Mouse (Mus musculus): ENCODE data around the gene Slc44a2.
"Not testable (repeated sequence)": the region's sequence is repeated elsewhere in the genome, so short reads cannot be mapped to it uniquely, and the experiment has no call there.

The Slc44a2 gene

GRCm38 (mm10) chr9:21320619-21321512 lies at the start of gene Slc44a2:
Slc44a2 (plus strand) TSS chr9:21320698.
- DNase-seq (ENCODE audit: extremely low read depth, low read depth, low spot score): no peak

DNA sequence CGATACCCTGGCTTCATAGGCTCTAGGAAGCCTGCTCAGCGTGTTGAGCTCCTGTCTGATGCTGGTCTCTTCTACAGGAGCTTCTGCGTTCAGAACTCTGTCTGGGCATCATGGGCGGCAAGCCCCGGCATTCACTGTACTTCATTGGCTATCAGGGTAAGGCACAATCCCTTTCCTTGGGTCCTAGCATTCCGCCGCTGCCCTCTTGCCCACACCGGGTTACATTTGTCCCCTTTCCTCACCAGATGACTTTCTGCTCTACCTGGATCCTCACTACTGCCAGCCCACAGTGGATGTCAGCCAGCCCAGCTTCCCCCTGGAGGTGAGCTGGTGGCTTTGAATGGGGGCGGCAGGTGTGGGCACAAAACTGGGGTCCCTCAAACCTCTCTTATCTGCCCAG lies 48.1 kb upstream of the Slc44a2 start:
- DNase-seq (ENCODE audit: extremely low read depth, low read depth, low spot score): no peak

GRCm38 (mm10) chr9:21273094-21273493 lies 47.4 kb upstream of the Slc44a2 start:
- no peak for DNase-seq (ENCODE audit: extremely low read depth, low read depth, low spot score)

DNA sequence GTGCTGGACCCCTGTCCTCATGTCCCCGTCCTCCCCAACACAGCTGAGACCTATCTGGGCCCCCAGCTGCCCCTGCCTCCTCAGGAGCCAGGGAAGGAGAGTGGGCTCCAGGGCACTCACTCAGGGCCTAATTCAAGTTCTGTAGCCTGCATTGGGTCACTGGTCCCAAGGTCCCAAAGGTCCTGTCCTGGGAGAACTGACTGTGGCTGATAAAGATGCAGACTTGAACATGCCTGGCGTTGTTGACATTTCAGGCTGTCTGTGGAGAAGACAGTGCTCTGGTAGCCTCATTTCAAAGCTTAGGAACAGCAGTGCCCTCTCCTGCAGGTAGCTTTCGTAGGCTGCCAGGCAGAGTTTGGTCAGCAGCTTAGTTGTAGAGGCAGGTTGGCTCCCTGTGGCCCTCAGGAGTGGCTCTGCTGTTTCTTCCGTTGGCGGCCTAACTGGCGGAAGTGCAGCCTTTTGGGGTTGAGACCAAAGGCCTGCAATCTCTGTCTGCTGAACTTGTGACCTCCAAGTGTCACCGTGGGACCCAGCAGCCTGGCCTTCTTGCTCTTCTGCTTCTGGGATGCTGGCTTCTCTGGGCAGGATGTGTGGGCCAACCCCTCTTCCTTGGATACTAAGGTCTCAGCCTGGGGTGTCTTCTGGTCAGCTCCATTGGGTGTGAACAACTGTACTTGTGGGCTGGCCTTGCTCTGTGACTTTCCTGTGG lies 46.8 kb upstream of the Slc44a2 start:
- no peak for DNase-seq (ENCODE audit: extremely low read depth, low read depth, low spot score)

GRCm38 (mm10) chr9:21274336-21274735 lies 46.2 kb upstream of the Slc44a2 start:
- no peak for DNase-seq (ENCODE audit: extremely low read depth, low read depth, low spot score)

GRCm38 (mm10) chr9:21275013-21275710 lies 45.3 kb upstream of the Slc44a2 start:
- DNase-seq (ENCODE audit: extremely low read depth, low read depth, low spot score): no peak

DNA sequence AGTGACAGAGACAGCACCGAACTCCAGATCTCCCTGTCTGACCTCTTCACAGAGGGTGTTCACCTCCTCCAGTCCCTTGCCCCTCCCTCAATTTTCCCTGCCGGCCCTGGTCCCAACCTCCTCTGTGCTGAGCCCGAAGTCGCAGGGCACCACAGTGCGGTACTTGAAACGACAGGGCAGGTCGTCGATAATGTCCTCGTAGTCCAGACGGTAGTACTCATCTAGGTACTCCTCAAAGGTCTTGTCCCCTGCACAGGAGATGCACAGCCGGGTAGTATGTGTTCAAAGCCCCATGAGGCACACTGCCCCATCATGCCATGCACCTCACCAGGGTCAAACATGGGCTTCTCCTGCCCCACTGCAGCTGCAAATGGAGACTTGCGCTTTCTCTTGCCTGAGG lies 44.8 kb upstream of the Slc44a2 start:
- DNase-seq (ENCODE audit: extremely low read depth, low read depth, low spot score): no peak

- no peak for DNase-seq (ENCODE audit: extremely low read depth, low read depth, low spot score)
Measured at GRCm38 (mm10) chr9:21276307-21276706, 44.2 kb upstream of the Slc44a2 start.

DNA sequence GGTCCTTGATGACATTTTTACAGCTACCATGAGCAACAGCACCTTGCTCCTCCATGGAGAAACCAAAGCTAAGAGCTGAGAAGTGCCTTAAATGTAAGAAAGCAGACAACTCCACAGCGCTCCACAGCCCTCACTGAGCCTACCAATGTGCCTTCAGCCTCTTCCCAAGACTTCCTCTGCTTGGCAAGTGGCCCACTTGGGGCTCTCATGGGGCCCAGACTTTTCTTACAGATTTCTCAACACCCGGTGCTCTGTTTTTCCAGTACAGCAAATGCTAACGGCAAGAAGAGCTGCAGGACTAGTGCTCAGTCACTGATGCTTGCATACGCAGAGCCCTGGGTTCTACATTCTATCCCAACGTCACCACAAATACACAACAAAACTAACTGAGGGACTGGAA lies 42.7 kb upstream of the Slc44a2 start:
- DNase-seq (ENCODE audit: extremely low read depth, low read depth, low spot score): no peak

DNA sequence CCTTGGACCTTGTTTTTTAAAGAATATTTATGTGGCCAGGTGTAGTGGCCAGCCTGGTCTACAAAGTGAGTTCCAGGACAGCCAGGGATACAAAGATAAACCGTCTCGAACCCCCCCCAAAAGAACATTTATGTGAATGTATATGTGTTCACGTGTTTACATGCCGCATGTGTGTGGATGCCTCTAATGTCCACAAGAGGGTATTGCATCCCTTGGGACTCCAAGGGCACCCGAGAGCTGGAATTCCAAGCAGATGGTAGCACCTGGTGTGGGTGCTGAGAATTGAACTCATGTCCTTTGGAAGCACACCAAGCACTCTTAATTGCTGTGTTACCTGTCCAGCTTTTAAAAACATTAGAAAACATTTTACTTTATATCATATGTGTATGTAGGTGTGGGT lies 36.9 kb upstream of the Slc44a2 start:
- no peak for DNase-seq (ENCODE audit: extremely low read depth, low read depth, low spot score)

DNA sequence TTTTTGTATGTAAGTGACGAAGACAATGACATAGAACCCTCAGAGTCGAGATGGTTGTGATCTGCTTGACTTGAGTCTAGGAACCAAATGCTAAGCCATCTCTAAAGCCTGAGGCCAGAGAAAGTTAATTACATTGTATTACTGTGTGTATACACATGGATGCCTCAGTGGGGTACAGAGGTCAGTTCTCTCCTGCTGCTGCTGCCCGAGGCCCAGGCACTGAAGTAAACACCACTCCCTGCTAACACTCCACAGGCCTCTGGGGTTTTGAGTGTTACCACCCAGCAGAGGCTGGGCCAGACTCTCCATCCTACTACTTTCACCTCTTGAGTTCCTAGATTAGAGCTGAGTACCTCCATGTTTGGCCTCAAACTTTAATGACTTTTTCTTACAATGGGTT lies 36.5 kb upstream of the Slc44a2 start:
- DNase-seq (ENCODE audit: extremely low read depth, low read depth, low spot score): no peak

DNA sequence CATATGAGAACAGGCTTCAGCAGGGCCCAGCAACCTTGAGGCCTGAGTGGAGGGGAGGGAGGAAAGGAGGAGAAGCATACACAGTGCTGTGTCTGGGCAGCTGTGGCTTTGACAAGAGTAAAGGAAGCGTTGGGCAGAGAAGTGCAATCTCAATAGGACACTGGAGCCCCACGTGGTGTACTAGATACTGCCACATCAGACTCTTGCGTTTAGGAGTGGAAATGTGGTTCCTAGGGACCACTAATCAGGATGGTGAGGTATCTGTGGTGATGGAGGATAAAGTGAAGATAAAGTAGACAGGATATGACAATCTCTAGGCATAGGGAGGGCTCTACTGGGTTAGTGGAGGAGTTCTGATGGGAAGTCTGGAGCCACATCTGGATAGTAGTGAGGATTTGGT lies 33.7 kb upstream of the Slc44a2 start:
- no peak for DNase-seq (ENCODE audit: extremely low read depth, low read depth, low spot score)

DNA sequence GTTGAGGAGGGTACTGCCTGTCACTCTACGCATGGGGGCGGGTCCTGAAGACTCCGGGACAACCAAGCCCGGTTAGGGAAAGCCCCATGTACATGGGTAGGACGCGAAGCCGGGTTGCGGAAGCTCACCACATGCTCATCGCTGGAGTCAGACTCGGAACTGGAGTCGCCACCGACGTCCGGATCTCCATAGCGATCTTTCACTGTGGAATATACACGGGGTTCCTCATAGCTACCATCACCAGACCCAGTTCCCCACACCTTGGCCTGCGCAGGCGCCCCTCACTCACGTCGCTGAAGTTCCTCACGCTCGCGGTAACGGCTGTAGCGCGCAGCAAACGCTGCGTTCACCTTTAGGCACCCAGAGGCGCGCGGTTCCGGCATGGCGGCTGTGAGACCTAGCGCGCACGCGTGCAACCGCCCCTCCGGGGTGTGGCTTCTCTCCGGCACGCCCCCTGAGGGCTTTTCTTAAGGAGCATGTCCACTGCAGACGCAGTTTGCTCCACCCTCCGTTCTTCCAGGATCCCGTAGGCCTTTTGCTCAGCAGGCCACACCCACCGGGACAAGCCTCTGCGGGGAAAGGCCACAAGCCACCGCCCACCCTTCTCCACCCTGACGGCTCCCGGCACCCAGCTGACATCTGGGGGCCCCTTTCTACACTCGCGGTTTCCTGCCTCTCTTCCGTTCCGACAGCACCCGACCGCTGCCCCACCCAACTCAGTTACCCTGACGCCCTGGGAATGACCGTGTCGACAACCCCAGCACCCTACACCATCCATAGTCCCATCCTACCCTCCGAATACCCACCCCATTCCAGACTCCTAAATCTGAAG lies 32.7 kb upstream of the Slc44a2 start, which contains the start of gene Kri1:
TSS of gene Kri1 (minus strand) at position 399 of the 832 bp plus-strand sequence.
- DNase-seq (ENCODE audit: extremely low read depth, low read depth, low spot score): peak; percentile 83

DNA sequence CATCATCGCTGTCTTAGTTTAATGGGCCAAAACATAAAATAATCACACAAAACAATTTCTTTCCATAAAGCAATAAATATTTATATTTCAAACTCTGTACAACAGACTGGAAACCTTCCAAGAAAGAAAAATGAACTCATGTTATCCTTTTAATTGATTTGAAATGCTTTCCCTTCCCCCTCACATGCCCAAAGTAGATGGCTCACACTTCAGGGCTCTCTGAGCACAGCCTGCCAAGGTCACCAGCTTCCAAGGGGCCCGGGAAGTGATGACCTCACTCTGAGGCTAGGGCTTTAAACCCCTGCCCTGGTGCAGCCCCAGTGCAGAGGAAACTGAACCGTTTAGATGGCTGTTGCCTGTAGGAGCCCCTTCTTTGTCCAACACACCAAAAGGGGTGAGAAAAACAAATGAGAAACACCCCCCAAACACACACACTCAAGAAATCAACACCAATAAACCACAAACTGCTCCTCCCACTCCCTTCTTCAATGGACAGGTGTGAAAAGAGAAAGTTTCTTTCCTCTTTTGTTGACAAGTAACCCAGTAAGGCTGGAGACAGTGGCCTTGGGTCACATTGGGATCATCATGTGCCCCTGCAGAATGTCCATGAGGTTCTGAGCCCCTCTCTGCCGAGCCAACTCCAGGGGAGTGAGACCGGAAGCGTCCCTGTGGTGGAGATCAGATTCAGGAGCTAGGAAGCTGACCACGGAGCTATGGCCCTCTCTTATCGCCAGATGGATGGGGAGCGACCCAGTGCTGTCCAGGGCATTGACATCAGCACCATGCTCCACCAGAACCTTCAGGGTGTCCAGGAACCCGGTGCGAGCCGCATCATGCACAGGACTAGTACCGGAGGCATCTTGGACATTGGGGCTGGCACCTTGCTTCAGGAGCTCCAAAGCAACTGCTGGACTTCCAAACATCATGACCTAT lies 31.8 kb upstream of the Slc44a2 start:
- DNase-seq (ENCODE audit: extremely low read depth, low read depth, low spot score): no peak

- no peak for DNase-seq (ENCODE audit: extremely low read depth, low read depth, low spot score)
Measured at GRCm38 (mm10) chr9:21289337-21289671, 31.2 kb upstream of the Slc44a2 start.

DNA sequence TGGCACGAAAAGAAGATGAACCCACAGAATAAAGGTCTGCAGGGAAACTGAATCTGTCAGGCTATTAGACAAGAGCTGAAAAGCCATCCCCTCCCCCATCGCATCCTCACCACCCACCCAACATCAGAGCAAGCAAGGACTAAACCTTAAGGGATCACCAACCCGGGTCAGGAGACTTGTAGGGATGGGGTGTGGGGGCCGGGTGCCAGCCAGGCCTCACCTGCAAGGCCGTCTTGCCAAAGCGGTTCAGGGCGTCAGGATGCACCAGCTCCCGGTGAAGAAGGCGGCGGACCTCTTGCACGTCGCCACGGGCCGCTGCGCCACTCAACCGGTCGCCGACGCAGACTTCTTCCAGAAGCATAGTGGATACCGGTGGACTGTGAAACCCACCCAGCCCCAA lies 29.9 kb upstream of the Slc44a2 start:
- DNase-seq (ENCODE audit: extremely low read depth, low read depth, low spot score): no peak

DNA sequence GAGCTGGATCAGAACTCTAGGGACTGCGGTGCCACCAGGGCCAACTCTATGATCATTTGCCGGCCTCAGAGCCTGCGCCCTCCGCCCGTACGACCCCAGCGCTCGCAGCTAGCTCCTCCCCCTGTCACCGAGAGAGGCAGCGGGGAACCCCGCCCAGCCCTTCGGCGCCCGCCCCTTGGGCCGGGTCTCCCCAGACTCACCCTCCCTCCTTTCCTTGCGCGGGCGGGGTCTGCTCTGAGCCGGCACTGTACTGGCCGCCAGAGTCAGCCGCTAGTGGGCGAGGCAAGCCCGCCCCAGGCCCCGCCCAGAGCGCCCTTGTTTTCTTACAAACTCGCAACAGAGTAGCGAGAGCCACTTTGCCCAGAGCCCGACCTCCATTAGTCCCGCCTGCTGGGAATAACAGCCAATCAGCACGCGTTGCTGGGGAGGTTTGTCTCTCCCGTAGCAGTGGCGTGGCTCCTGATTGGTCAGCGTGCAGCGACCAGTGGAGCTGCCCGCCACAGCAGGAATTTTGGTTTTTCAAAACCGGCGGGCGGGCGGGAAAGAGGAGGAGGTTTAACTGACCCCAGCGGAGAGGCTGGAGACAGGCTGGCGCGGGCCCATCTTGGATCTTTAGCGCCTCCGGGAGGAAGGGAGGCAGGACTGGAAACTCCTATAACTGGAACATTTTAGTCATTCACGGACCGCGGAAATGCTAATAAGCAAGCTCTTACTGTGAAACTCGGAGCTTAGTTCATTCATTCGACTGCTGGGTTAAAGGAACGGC lies 29.3 kb upstream of the Slc44a2 start, which contains the start of gene Cdkn2d:
TSS of gene Cdkn2d (minus strand) at position 386 of the 766 bp plus-strand sequence.
- peak; percentile 93 for DNase-seq (ENCODE audit: extremely low read depth, low read depth, low spot score)

DNA sequence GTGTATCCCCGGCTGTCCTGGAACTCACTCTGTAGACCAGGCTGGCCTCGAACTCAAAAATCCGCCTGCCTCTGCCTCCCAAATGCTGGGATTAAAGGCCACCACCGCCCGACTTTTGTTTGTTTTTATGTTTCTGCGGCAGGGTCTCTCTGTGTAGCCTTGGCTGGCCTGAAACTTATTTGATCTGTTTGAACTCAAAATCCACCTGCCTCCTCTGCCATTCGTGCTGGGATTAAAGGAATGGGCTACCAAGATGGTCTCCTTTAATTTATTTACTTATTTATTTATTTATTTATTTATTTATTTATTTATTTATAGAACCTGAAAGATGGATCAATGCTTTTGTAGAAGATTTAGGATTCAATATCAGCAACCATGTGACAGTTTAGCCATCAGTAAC lies 28.6 kb upstream of the Slc44a2 start:
- DNase-seq (ENCODE audit: extremely low read depth, low read depth, low spot score): not testable (repeated sequence)

GRCm38 (mm10) chr9:21292271-21292670 lies 28.2 kb upstream of the Slc44a2 start:
- no peak for DNase-seq (ENCODE audit: extremely low read depth, low read depth, low spot score)

Measured in fat pad, adult 2 months (tissue).